Mouse (Mus musculus) cortical plate, adult 2 months (tissue): ENCODE measurements around the gene Cyth3.

ENCODE experiments used
- CTCF ChIP-seq: fragments of 200-500 bp; IDR thresholded peaks from 2 replicates; pipeline ENCODE4 v1.5.1; 2011; ENCODE audit warnings: mild to moderate bottlenecking, control low read depth, low read length; ENCODE audit not compliant: insufficient read depth; ENCODE audit errors: extremely low read depth
- POLR2A ChIP-seq: fragments of 200-500 bp; IDR thresholded peaks from 2 replicates; pipeline ENCODE4 v1.6.1; 2011; ENCODE audit warnings: mild to moderate bottlenecking, low read length, control low read depth; ENCODE audit not compliant: insufficient read depth; ENCODE audit errors: extremely low read depth

DNA sequence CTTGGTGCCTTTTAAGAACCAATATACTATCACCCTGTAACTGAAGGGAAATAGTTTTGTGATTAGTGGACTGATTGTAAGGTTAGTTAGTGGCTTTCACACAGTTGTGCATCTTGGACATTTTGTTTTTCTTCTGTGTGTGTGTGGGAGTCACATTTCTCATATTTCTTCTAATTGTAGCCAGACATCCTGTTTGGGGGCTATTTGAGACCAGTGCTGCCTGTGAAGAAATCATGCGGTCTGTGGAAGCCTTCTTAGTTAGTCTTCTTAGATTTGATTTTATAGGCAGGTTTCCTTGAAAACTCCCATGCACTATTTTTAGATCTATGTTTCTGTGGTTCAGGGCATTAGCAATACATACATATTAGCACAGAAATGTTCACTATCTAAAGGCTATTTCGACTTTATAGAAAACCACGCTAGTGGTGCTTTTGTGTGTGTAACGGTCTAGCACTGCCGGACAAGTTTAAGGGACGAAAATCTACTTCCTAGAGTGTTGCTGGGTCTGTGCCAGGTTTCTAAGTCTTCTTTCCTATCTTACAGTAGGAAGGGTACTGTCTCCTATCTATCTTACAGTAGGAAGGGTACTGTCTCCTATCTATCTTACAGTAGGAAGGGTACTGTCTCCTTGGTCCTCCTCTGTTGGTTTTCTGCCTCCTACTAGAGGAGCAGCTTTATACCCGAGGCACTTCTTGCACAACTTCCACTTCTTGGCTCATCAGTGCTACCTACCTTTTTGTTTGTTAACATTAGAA lies 16.4 kb downstream of the Cyth3 start:
- TF ChIP-seq POLR2A (no peak), CTCF (no peak)
